Mouse (Mus musculus) kidney, postnatal 25 days (tissue): ENCODE measurements at regions not wholly inside any gene's neighbourhood (a gene's known extent, or its start where the extent isn't known, plus 50 kb on each side); places are given as distances from the start of the nearest gene placed in this dataset.
A peak's percentile ranks its signal among the peaks of the same experiment; 100 is the strongest.

Source experiments
- DNase-seq, 2 experiments: peaks; one replicate each; pipeline ENCODE4 v3.0.0; 2021; ENCODE audit warnings: mixed read lengths in 2 of 2

GRCm38 (mm10) chr11:7944373-7944772, 720.0 kb downstream of the Tns3 start:
- no peak for DNase-seq

GRCm38 (mm10) chr11:7933611-7934010, 719.9 kb upstream of the Igfbp3 start:
- DNase-seq = no peak

- DNase-seq = no peak
These were observed 718.9 kb upstream of the Igfbp3 start for GRCm38 (mm10) chr11:7932638-7933037.

GRCm38 (mm10) chr11:7931064-7931797, 717.5 kb upstream of the Igfbp3 start:
- no peak for DNase-seq

- no peak for DNase-seq
These were observed 714.0 kb upstream of the Igfbp3 start for GRCm38 (mm10) chr11:7927676-7928075.

- DNase-seq = no peak
These were observed 698.3 kb upstream of the Igfbp3 start for GRCm38 (mm10) chr11:7912036-7912435.

- no peak for DNase-seq
These were observed 686.5 kb upstream of the Igfbp3 start for GRCm38 (mm10) chr11:7900266-7900665.

- peak; percentile 18 to 48 for DNase-seq
These were observed 684.5 kb upstream of the Igfbp3 start for GRCm38 (mm10) chr11:7898204-7898603.

GRCm38 (mm10) chr11:7880506-7880905, 666.8 kb upstream of the Igfbp3 start:
- no peak for DNase-seq

- DNase-seq = peak in 1 of 2 experiments; percentile 35
These were observed 650.4 kb upstream of the Igfbp3 start for GRCm38 (mm10) chr11:7864116-7864515.

GRCm38 (mm10) chr11:7863711-7864110, 650.0 kb upstream of the Igfbp3 start:
- DNase-seq = peak; percentile 7 to 54

GRCm38 (mm10) chr11:7862547-7862946, 648.8 kb upstream of the Igfbp3 start:
- peak; percentile 28 to 43 for DNase-seq

GRCm38 (mm10) chr11:7852612-7853011, 638.9 kb upstream of the Igfbp3 start:
- DNase-seq = no peak

GRCm38 (mm10) chr11:7838311-7839237, 624.9 kb upstream of the Igfbp3 start:
- DNase-seq = peak; percentile 28 to 60

- no peak for DNase-seq
These were observed 623.8 kb upstream of the Igfbp3 start for GRCm38 (mm10) chr11:7837486-7837885.

GRCm38 (mm10) chr11:7834151-7834550, 620.4 kb upstream of the Igfbp3 start:
- DNase-seq = no peak

GRCm38 (mm10) chr11:7832376-7832775, 618.7 kb upstream of the Igfbp3 start:
- DNase-seq = peak in 1 of 2 experiments; percentile 36

- no peak for DNase-seq
These were observed 616.0 kb upstream of the Igfbp3 start for GRCm38 (mm10) chr11:7829770-7830169.

- no peak for DNase-seq
These were observed 614.3 kb upstream of the Igfbp3 start for GRCm38 (mm10) chr11:7828001-7828400.

- DNase-seq = no peak
These were observed 613.7 kb upstream of the Igfbp3 start for GRCm38 (mm10) chr11:7827402-7827801.

GRCm38 (mm10) chr11:7815750-7816149, 602.0 kb upstream of the Igfbp3 start:
- DNase-seq = peak; percentile 7 to 54

- DNase-seq = no peak
These were observed 600.8 kb upstream of the Igfbp3 start for GRCm38 (mm10) chr11:7814556-7814955.

- no peak for DNase-seq
These were observed 598.7 kb upstream of the Igfbp3 start for GRCm38 (mm10) chr11:7812436-7812835.

GRCm38 (mm10) chr11:7809741-7810140, 596.0 kb upstream of the Igfbp3 start:
- DNase-seq = no peak
